9 mouse cellular contexts compared by ENCODE assay signal in genomic region chr13:41737628-41738309, GRCm38 (mm10).
DNase-seq lines count a peak whose midpoint lies in the region; ATAC-seq lines count a peak whose summit lies in the region.
"Had no signal": no experiment of that assay in that cellular context is flagged by ENCODE, and none has a peak within 500 bp of the region (broad histone marks: within the 10 kb centered on the region; RNA-seq: fewer than 3 reads in every experiment).

No protein-coding gene starts in this region.

- peaks cover 5% of the 10 kb centered on the region; the same call in 1 of the 2 replicates for H3K4me1 ChIP-seq in lung, embryonic 16.5 days (replicated peaks; ENCODE audit: control insufficient read depth, insufficient read depth, low read length)

- H3K36me3 ChIP-seq in lung, embryonic 16.5 days (ENCODE audit: control insufficient read depth, insufficient read depth, low read length) = no peaks in the 10 kb centered on the region
- H3K36me3 ChIP-seq: limb, embryonic 12.5 days had no signal

- no peak overlapping the region for H3K4me2 ChIP-seq in lung, embryonic 16.5 days (ENCODE audit: low read depth, low read length)
- H3K4me2 ChIP-seq: limb, embryonic 12.5 days had no signal

- no peak overlapping the region for H3K4me3 ChIP-seq in lung, embryonic 16.5 days (ENCODE audit: low read length)
- H3K4me3 ChIP-seq: limb, embryonic 12.5 days had no signal

- H3K27ac ChIP-seq in lung, embryonic 16.5 days (ENCODE audit: low read length) = peak overlapping the region; percentile 51
- H3K27ac ChIP-seq: limb, embryonic 12.5 days had no signal

- peak; percentile 23 for DNase-seq in gastrocnemius, adult 18-20 months (ENCODE audit: low spot score)
- DNase-seq in gastrocnemius, adult 8-10 months (ENCODE audit: low spot score in 2 of 2) = no peak
- DNase-seq in cerebellum, postnatal 14 days = peak; percentile 61 to 68
- peak; percentile 41 to 48 for DNase-seq in heart, adult 9 months (ENCODE audit: low spot score in 2 of 2)
- no peak for DNase-seq in frontal cortex, postnatal 14 days (ENCODE audit: low spot score in 2 of 2)
- DNase-seq in thymus, postnatal 0 days (ENCODE audit: low spot score) = no peak

- H3K9ac ChIP-seq in lung, embryonic 16.5 days (ENCODE audit: low read length) = no peak overlapping the region
- H3K9ac ChIP-seq: limb, embryonic 12.5 days had no signal

- no peaks in the 10 kb centered on the region for H3K27me3 ChIP-seq in lung, embryonic 16.5 days (ENCODE audit: control insufficient read depth, insufficient read depth, low read depth, low read length)
- H3K27me3 ChIP-seq: limb, embryonic 12.5 days had no signal

- 43% methylated on average over 10 of the region's 10 CpGs for WGBS in lung, embryonic 16.5 days

- H3K9me3 ChIP-seq in lung, embryonic 16.5 days (ENCODE audit: control insufficient read depth, low read length) = no peaks in the 10 kb centered on the region
- H3K9me3 ChIP-seq: limb, embryonic 12.5 days had no signal

- ATAC-seq in lung, embryonic 16.5 days (ENCODE audit: low read depth) = peak; percentile 87
- ATAC-seq in activated CD4-positive, CD25-positive, alpha-beta regulatory T cell, adult 4 months = no peak

Comparison
In these comparisons a context has a peak if more than half of its experiments do, and no peak if none do; other contexts are left out.
1. DNase-seq: peak in gastrocnemius, adult 18-20 months (single experiment), cerebellum, postnatal 14 days (2 of 2) and heart, adult 9 months (2 of 2); none in gastrocnemius, adult 8-10 months (0 of 2), frontal cortex, postnatal 14 days (0 of 2) and thymus, postnatal 0 days (single experiment).